Mouse (Mus musculus): ENCODE data around the gene C730034F03Rik. TPM values are rescaled to one million over a fixed set of nuclear protein-coding genes. Genes with fewer than 3 reads are reported as not detected.

The C730034F03Rik gene
- polyA plus RNA-seq, 1 experiment from 2014 or later = 1.9 TPM

GRCm38 (mm10) chr15:89475611-89476474 lies 46.5 kb downstream of the C730034F03Rik start:
- no peaks in the 10 kb centered on the region for H3K36me3 ChIP-seq (ENCODE audit: control insufficient read depth, insufficient read depth, low read length)
- no peaks in the 10 kb centered on the region for H3K27me3 ChIP-seq (ENCODE audit: control insufficient read depth, insufficient read depth, low read length)
- no peaks in the 10 kb centered on the region for H3K9me3 ChIP-seq (ENCODE audit: control insufficient read depth, low read length)
- peaks cover 5% of the 10 kb centered on the region; the same call in 1 of the 2 replicates for H3K4me1 ChIP-seq (ENCODE audit: control insufficient read depth, insufficient read depth, low read length)
- DNase-seq (ENCODE audit: low spot score, missing footprints) = peak; percentile 98
- 10% methylated on average over 44 of the region's 44 CpGs for WGBS
- H3K27ac ChIP-seq (ENCODE audit: low read depth, low read length) = no peak overlapping the region; the same call in 1 of the 2 replicates
- H3K9ac ChIP-seq (ENCODE audit: low read length) = peak overlapping the region; percentile 70
- peak overlapping the region; percentile 46 for H3K4me3 ChIP-seq (ENCODE audit: low read depth, low read length)
- peak overlapping the region; percentile 85 for H3K4me2 ChIP-seq
- ATAC-seq (ENCODE audit: low FRiP score) = peak; percentile 97

GRCm38 (mm10) chr15:89476475-89476815 lies 47.1 kb downstream of the C730034F03Rik start:
- H3K36me3 ChIP-seq (ENCODE audit: control insufficient read depth, insufficient read depth, low read length) = no peaks in the 10 kb centered on the region
- peak overlapping the region; percentile 85 for H3K4me2 ChIP-seq
- DNase-seq (ENCODE audit: low spot score, missing footprints) (no peak), ATAC-seq (ENCODE audit: low FRiP score) (no peak)
- peak overlapping the region; percentile 70 for H3K9ac ChIP-seq (ENCODE audit: low read length)
- no peaks in the 10 kb centered on the region for H3K27me3 ChIP-seq (ENCODE audit: control insufficient read depth, insufficient read depth, low read length)
- no peak overlapping the region for H3K27ac ChIP-seq (ENCODE audit: low read depth, low read length)
- H3K4me3 ChIP-seq (ENCODE audit: low read depth, low read length) = peak overlapping the region; percentile 46
- 8% methylated on average over 5 of the region's 5 CpGs for WGBS
- H3K9me3 ChIP-seq (ENCODE audit: control insufficient read depth, low read length) = no peaks in the 10 kb centered on the region
- H3K4me1 ChIP-seq (ENCODE audit: control insufficient read depth, insufficient read depth, low read length) = peaks cover 5% of the 10 kb centered on the region; the same call in 1 of the 2 replicates

- no peaks in the 10 kb centered on the region for H3K36me3 ChIP-seq (ENCODE audit: control insufficient read depth, insufficient read depth, low read length)
- ATAC-seq (ENCODE audit: low FRiP score) (no peak), DNase-seq (ENCODE audit: low spot score, missing footprints) (no peak)
- H3K4me2 ChIP-seq = peak within 1 kb of the TSS; percentile 85
- H3K27me3 ChIP-seq (ENCODE audit: control insufficient read depth, insufficient read depth, low read length) = no peaks in the 10 kb centered on the region
- peaks cover 5% of the 10 kb centered on the region; the same call in 1 of the 2 replicates for H3K4me1 ChIP-seq (ENCODE audit: control insufficient read depth, insufficient read depth, low read length)
- 28% methylated on average over 9 of the region's 9 CpGs for WGBS
- peak within 1 kb of the TSS; percentile 70 for H3K9ac ChIP-seq (ENCODE audit: low read length)
- H3K9me3 ChIP-seq (ENCODE audit: control insufficient read depth, low read length) = no peaks in the 10 kb centered on the region
- H3K4me3 ChIP-seq (ENCODE audit: low read depth, low read length) = peak within 1 kb of the TSS; percentile 46
- no peak within 1 kb of the TSS for H3K27ac ChIP-seq (ENCODE audit: low read depth, low read length)
Measured at GRCm38 (mm10) chr15:89477091-89477491, 47.7 kb downstream of the C730034F03Rik start, which contains the start of gene Arsa. Arsa (minus strand) TSS chr15:89477425.

GRCm38 (mm10) chr15:89477806-89478205 lies 48.4 kb downstream of the C730034F03Rik start:
- no peak for ATAC-seq (ENCODE audit: low FRiP score)
- H3K27me3 ChIP-seq (ENCODE audit: control insufficient read depth, insufficient read depth, low read length) = no peaks in the 10 kb centered on the region

GRCm38 (mm10) chr15:89478622-89479021 lies 49.2 kb downstream of the C730034F03Rik start:
- H3K9ac ChIP-seq (ENCODE audit: low read length) = no peak overlapping the region
- no peak overlapping the region for H3K4me2 ChIP-seq
- no peak overlapping the region for H3K4me3 ChIP-seq (ENCODE audit: low read depth, low read length)
- H3K4me1 ChIP-seq (ENCODE audit: control insufficient read depth, insufficient read depth, low read length) = peaks cover 5% of the 10 kb centered on the region; the same call in 1 of the 2 replicates
- ATAC-seq (ENCODE audit: low FRiP score) (no peak), DNase-seq (ENCODE audit: low spot score, missing footprints) (no peak)
- no peak overlapping the region for H3K27ac ChIP-seq (ENCODE audit: low read depth, low read length)
- no peaks in the 10 kb centered on the region for H3K36me3 ChIP-seq (ENCODE audit: control insufficient read depth, insufficient read depth, low read length)
- H3K9me3 ChIP-seq (ENCODE audit: control insufficient read depth, low read length) = no peaks in the 10 kb centered on the region
- H3K27me3 ChIP-seq (ENCODE audit: control insufficient read depth, insufficient read depth, low read length) = no peaks in the 10 kb centered on the region
- 80% methylated on average over 3 of the region's 3 CpGs for WGBS

More at GRCm38 (mm10) chr15:89477806-89478205, 48.4 kb downstream of the C730034F03Rik start:
- no peak overlapping the region for H3K4me2 ChIP-seq
- WGBS = 48% methylated on average over 8 of the region's 8 CpGs
- no peak for DNase-seq (ENCODE audit: low spot score, missing footprints)
- no peaks in the 10 kb centered on the region for H3K9me3 ChIP-seq (ENCODE audit: control insufficient read depth, low read length)
- H3K9ac ChIP-seq (ENCODE audit: low read length) = no peak overlapping the region
- no peak overlapping the region for H3K4me3 ChIP-seq (ENCODE audit: low read depth, low read length)
- H3K27ac ChIP-seq (ENCODE audit: low read depth, low read length) = no peak overlapping the region
- peaks cover 5% of the 10 kb centered on the region; the same call in 1 of the 2 replicates for H3K4me1 ChIP-seq (ENCODE audit: control insufficient read depth, insufficient read depth, low read length)
- no peaks in the 10 kb centered on the region for H3K36me3 ChIP-seq (ENCODE audit: control insufficient read depth, insufficient read depth, low read length)

Other genes with a start within 250 kb of the C730034F03Rik start
- 97.5 and 115 TPM in 2 replicates for gene Plxnb2, start 248.8 kb upstream of the C730034F03Rik start, polyA plus RNA-seq (2014; fragmentation: Nextera tagmentation; extraction: Ambion mirVana)
- gene Dennd6b, start 233.1 kb upstream of the C730034F03Rik start, polyA plus RNA-seq (2014; fragmentation: Nextera tagmentation; extraction: Ambion mirVana) = 26.2 and 26.6 TPM in 2 replicates
- 35.9 and 40.0 TPM in 2 replicates for gene Ppp6r2, start 218.0 kb upstream of the C730034F03Rik start, polyA plus RNA-seq (2014; fragmentation: Nextera tagmentation; extraction: Ambion mirVana)
- gene Sbf1, start 114.3 kb upstream of the C730034F03Rik start, polyA plus RNA-seq (2014; fragmentation: Nextera tagmentation; extraction: Ambion mirVana) = 48.1 and 53.3 TPM in 2 replicates
- 0.12 TPM in 1 of 2 replicates, not detected in the other for gene Adm2, start 106.9 kb upstream of the C730034F03Rik start, polyA plus RNA-seq (2014; fragmentation: Nextera tagmentation; extraction: Ambion mirVana)
- gene Miox, start 95.2 kb upstream of the C730034F03Rik start, polyA plus RNA-seq (2014; fragmentation: Nextera tagmentation; extraction: Ambion mirVana) = not detected in 2 replicates
- 29.8 and 31.8 TPM in 2 replicates for gene Lmf2, start 73.9 kb upstream of the C730034F03Rik start, polyA plus RNA-seq (2014; fragmentation: Nextera tagmentation; extraction: Ambion mirVana)
- 155 and 168 TPM in 2 replicates for gene Ncaph2, start 73.9 kb upstream of the C730034F03Rik start, polyA plus RNA-seq (2014; fragmentation: Nextera tagmentation; extraction: Ambion mirVana)
- 5.8 and 6.0 TPM in 2 replicates for gene Sco2, start 55.7 kb upstream of the C730034F03Rik start, polyA plus RNA-seq (2014; fragmentation: Nextera tagmentation; extraction: Ambion mirVana)
- 1.2 and 1.9 TPM in 2 replicates for gene Tymp, start 52.5 kb upstream of the C730034F03Rik start, polyA plus RNA-seq (2014; fragmentation: Nextera tagmentation; extraction: Ambion mirVana)
- gene Odf3b, start 50.3 kb upstream of the C730034F03Rik start, polyA plus RNA-seq (2014; fragmentation: Nextera tagmentation; extraction: Ambion mirVana) = 0.26 and 0.64 TPM in 2 replicates
- gene Klhdc7b, start 44.7 kb upstream of the C730034F03Rik start, polyA plus RNA-seq (2014; fragmentation: Nextera tagmentation; extraction: Ambion mirVana) = not detected in 2 replicates
- gene Syce3, start 19.1 kb upstream of the C730034F03Rik start, polyA plus RNA-seq (2014; fragmentation: Nextera tagmentation; extraction: Ambion mirVana) = not detected in 2 replicates
- gene Cpt1b, start 3.7 kb upstream of the C730034F03Rik start, polyA plus RNA-seq (2014; fragmentation: Nextera tagmentation; extraction: Ambion mirVana) = 0.93 and 1.1 TPM in 2 replicates
- not detected in 2 replicates for gene Gm44502, start 107 bp downstream of the C730034F03Rik start, polyA plus RNA-seq (2014; fragmentation: Nextera tagmentation; extraction: Ambion mirVana)
- gene Chkb, start 319 bp downstream of the C730034F03Rik start, polyA plus RNA-seq (2014; fragmentation: Nextera tagmentation; extraction: Ambion mirVana) = 48.3 and 49.6 TPM in 2 replicates
- gene Mapk8ip2, start 24.3 kb downstream of the C730034F03Rik start, polyA plus RNA-seq (2014; fragmentation: Nextera tagmentation; extraction: Ambion mirVana) = 23.6 TPM in 2 replicates
- 7.4 and 9.4 TPM in 2 replicates for gene Arsa, start 47.8 kb downstream of the C730034F03Rik start, polyA plus RNA-seq (2014; fragmentation: Nextera tagmentation; extraction: Ambion mirVana)
- gene Shank3, start 70.0 kb downstream of the C730034F03Rik start, polyA plus RNA-seq (2014; fragmentation: Nextera tagmentation; extraction: Ambion mirVana) = 2.2 TPM in 2 replicates
- gene Acr, start 138.7 kb downstream of the C730034F03Rik start, polyA plus RNA-seq (2014; fragmentation: Nextera tagmentation; extraction: Ambion mirVana) = 0.42 and 0.43 TPM in 2 replicates
- 84.3 and 87.3 TPM in 2 replicates for gene Rabl2, start 162.3 kb downstream of the C730034F03Rik start, polyA plus RNA-seq (2014; fragmentation: Nextera tagmentation; extraction: Ambion mirVana)

Data from midbrain, embryonic 11.5 days (tissue).